In genomic region chr13:81632720-81633415, GRCm38 (mm10) we compare ENCODE assay signal across 8 mouse cellular contexts. TPM values are rescaled to one million over a fixed set of nuclear protein-coding genes. Genes with fewer than 3 reads are reported as not detected.
DNase-seq lines count a peak whose midpoint lies in the region; ATAC-seq and TF ChIP-seq lines count a peak whose summit lies in the region.

TSS of gene Adgrv1 (minus strand) at chr13:81633154.

- H3K4me1 ChIP-seq in embryonic facial prominence, embryonic 14.5 days (ENCODE audit: control insufficient read depth, insufficient read depth, low read length): no peaks in the 10 kb centered on the region; the same call in 1 of the 2 replicates
- H3K4me1 ChIP-seq in heart, embryonic 13.5 days: peaks cover 4% of the 10 kb centered on the region
- H3K4me1 ChIP-seq in kidney, postnatal 0 days (replicated peaks; ENCODE audit: insufficient read depth, low read length): no peaks in the 10 kb centered on the region; the same call in 1 of the 2 replicates
- no peaks in the 10 kb centered on the region for H3K4me1 ChIP-seq in liver, embryonic 11.5 days (replicated peaks; ENCODE audit: control insufficient read depth, insufficient read depth, low read length)
- no peaks in the 10 kb centered on the region for H3K4me1 ChIP-seq in midbrain, postnatal 0 days (ENCODE audit: insufficient read depth, low read length)

- WGBS in embryonic facial prominence, embryonic 14.5 days: under 1% methylated on average over 38 of the region's 42 CpGs
- WGBS in heart, embryonic 13.5 days: 2% methylated on average over 42 of the region's 42 CpGs
- under 1% methylated on average over 42 of the region's 42 CpGs for WGBS in kidney, postnatal 0 days
- 5% methylated on average over 42 of the region's 42 CpGs for WGBS in liver, embryonic 11.5 days
- WGBS in midbrain, postnatal 0 days: 1% methylated on average over 42 of the region's 42 CpGs

- H3K4me2 ChIP-seq in embryonic facial prominence, embryonic 14.5 days (ENCODE audit: low read depth, low read length): peak within 1 kb of the TSS; percentile 74
- H3K4me2 ChIP-seq in heart, embryonic 13.5 days: peak within 1 kb of the TSS; percentile 92
- peak within 1 kb of the TSS; percentile 69 for H3K4me2 ChIP-seq in kidney, postnatal 0 days (ENCODE audit: low read length)
- H3K4me2 ChIP-seq in liver, embryonic 11.5 days: peak within 1 kb of the TSS; percentile 68
- peak within 1 kb of the TSS; percentile 97 for H3K4me2 ChIP-seq in midbrain, postnatal 0 days (ENCODE audit: low read depth, low read length, poor library complexity, severe bottlenecking)

- no peaks in the 10 kb centered on the region for H3K9me3 ChIP-seq in embryonic facial prominence, embryonic 14.5 days (ENCODE audit: control insufficient read depth, low read length)
- H3K9me3 ChIP-seq in heart, embryonic 13.5 days: no peaks in the 10 kb centered on the region
- no peaks in the 10 kb centered on the region for H3K9me3 ChIP-seq in kidney, postnatal 0 days (replicated peaks; ENCODE audit: low read length)
- H3K9me3 ChIP-seq in liver, embryonic 11.5 days (ENCODE audit: control insufficient read depth, low read length): no peaks in the 10 kb centered on the region
- H3K9me3 ChIP-seq in midbrain, postnatal 0 days (ENCODE audit: low read length): no peaks in the 10 kb centered on the region

- H3K4me3 ChIP-seq in gastrocnemius, adult 2 months: peak within 1 kb of the TSS; percentile 50
- peak within 1 kb of the TSS; percentile 43 for H3K4me3 ChIP-seq in embryonic facial prominence, embryonic 14.5 days (ENCODE audit: low read depth, low read length)
- peak within 1 kb of the TSS; percentile 61 for H3K4me3 ChIP-seq in heart, embryonic 13.5 days
- peak within 1 kb of the TSS; percentile 34 for H3K4me3 ChIP-seq in kidney, postnatal 0 days (replicated peaks; ENCODE audit: low read depth, low read length)
- peak within 1 kb of the TSS; percentile 39 for H3K4me3 ChIP-seq in liver, embryonic 11.5 days (ENCODE audit: low read depth, low read length)
- peak within 1 kb of the TSS; percentile 59 for H3K4me3 ChIP-seq in midbrain, postnatal 0 days (ENCODE audit: low read depth, low read length)

- intact Hi-C loops in gastrocnemius, adult 2 months (cut with DNase I): no loop called here

- peak within 1 kb of the TSS; percentile 54; the same call in 1 of the 2 replicates for H3K9ac ChIP-seq in embryonic facial prominence, embryonic 14.5 days (ENCODE audit: low read depth, low read length)
- H3K9ac ChIP-seq in heart, embryonic 13.5 days: peak within 1 kb of the TSS; percentile 70
- 0 out of 2 replicates have a peak within 1 kb of the TSS, but pooled peaks have one; percentile 18 for H3K9ac ChIP-seq in kidney, postnatal 0 days (ENCODE audit: low read depth, low read length)
- no peak within 1 kb of the TSS for H3K9ac ChIP-seq in liver, embryonic 11.5 days (ENCODE audit: low read depth, low read length)
- H3K9ac ChIP-seq in midbrain, postnatal 0 days (replicated peaks; ENCODE audit: low read length, poor library complexity, severe bottlenecking): peak within 1 kb of the TSS; percentile 54

- H3K27me3 ChIP-seq in embryonic facial prominence, embryonic 14.5 days (replicated peaks; ENCODE audit: control insufficient read depth, insufficient read depth, low read length): peaks cover 24% of the 10 kb centered on the region
- H3K27me3 ChIP-seq in heart, embryonic 13.5 days (replicated peaks): peaks cover 35% of the 10 kb centered on the region
- no peaks in the 10 kb centered on the region for H3K27me3 ChIP-seq in kidney, postnatal 0 days (ENCODE audit: insufficient read depth, low read length)
- peaks cover 33% of the 10 kb centered on the region for H3K27me3 ChIP-seq in liver, embryonic 11.5 days (replicated peaks; ENCODE audit: control insufficient read depth, insufficient read depth, low read length)
- H3K27me3 ChIP-seq in midbrain, postnatal 0 days (ENCODE audit: insufficient read depth, low read length): no peaks in the 10 kb centered on the region

- no peaks in the 10 kb centered on the region for H3K36me3 ChIP-seq in embryonic facial prominence, embryonic 14.5 days (ENCODE audit: control insufficient read depth, insufficient read depth, low read length)
- no peaks in the 10 kb centered on the region for H3K36me3 ChIP-seq in heart, embryonic 13.5 days
- no peaks in the 10 kb centered on the region for H3K36me3 ChIP-seq in kidney, postnatal 0 days (ENCODE audit: insufficient read depth, low read length)
- no peaks in the 10 kb centered on the region for H3K36me3 ChIP-seq in liver, embryonic 11.5 days (ENCODE audit: control insufficient read depth, insufficient read depth, low read length)
- H3K36me3 ChIP-seq in midbrain, postnatal 0 days (ENCODE audit: insufficient read depth, low read length): no peaks in the 10 kb centered on the region

- no peak within 1 kb of the TSS for H3K27ac ChIP-seq in gastrocnemius, adult 2 months
- no peak within 1 kb of the TSS for H3K27ac ChIP-seq in embryonic facial prominence, embryonic 14.5 days (replicated peaks; ENCODE audit: low read depth, low read length)
- H3K27ac ChIP-seq in heart, embryonic 13.5 days (replicated peaks): no peak within 1 kb of the TSS
- no peak within 1 kb of the TSS for H3K27ac ChIP-seq in kidney, postnatal 0 days
- H3K27ac ChIP-seq in liver, embryonic 11.5 days (ENCODE audit: low read depth, low read length): no peak within 1 kb of the TSS
- H3K27ac ChIP-seq in midbrain, postnatal 0 days (ENCODE audit: low read depth, low read length): no peak within 1 kb of the TSS

- peak; percentile 49 for DNase-seq in gastrocnemius, adult 2 months
- no peak for DNase-seq in gastrocnemius, adult 18-20 months (ENCODE audit: low spot score)
- peak; percentile 89 for DNase-seq in embryonic facial prominence, embryonic 14.5 days (ENCODE audit: low spot score)
- peak; percentile 93 for DNase-seq in kidney, postnatal 0 days (ENCODE audit: low spot score)
- DNase-seq in liver, embryonic 11.5 days (ENCODE audit: low spot score): peak; percentile 63
- peak; percentile 93 for DNase-seq in midbrain, postnatal 0 days (ENCODE audit: low spot score)
- DNase-seq in testis, postnatal 14 days (ENCODE audit: low spot score): peak; percentile 88

- peak; percentile 98 for ATAC-seq in embryonic facial prominence, embryonic 14.5 days (ENCODE audit: low read depth)
- ATAC-seq in heart, embryonic 13.5 days (ENCODE audit: extremely low read depth, insufficient number of reproducible peaks, low FRiP score, low TSS enrichment): peak; percentile 90
- peak; percentile 100 for ATAC-seq in kidney, postnatal 0 days (replicated peaks; ENCODE audit: low FRiP score, low read depth)
- peak; percentile 90 for ATAC-seq in liver, embryonic 11.5 days (replicated peaks; ENCODE audit: low FRiP score)
- ATAC-seq in midbrain, postnatal 0 days (ENCODE audit: low FRiP score): peak; percentile 99

- no peak for TF ChIP-seq CTCF in gastrocnemius, adult 2 months (IDR thresholded peaks at IDR 0.05)
- no peak for TF ChIP-seq CTCF in kidney, postnatal 0 days (IDR thresholded peaks at IDR 0.05; ENCODE audit: low read depth)
- TF ChIP-seq CTCF in midbrain, postnatal 0 days (IDR thresholded peaks at IDR 0.05): no peak

RNA-seq across cellular contexts. Expression of gene Adgrv1, which starts in this region (rescaled TPM):
- total RNA-seq in gastrocnemius, adult 2 months (2021): not detected
- total RNA-seq in gastrocnemius, adult 18-20 months (2021): under 1 TPM in 1 of 2 experiments, not detected in 1; 0.14 TPM
- polyA plus RNA-seq in embryonic facial prominence, embryonic 14.5 days (2014; fragmentation: Nextera tagmentation; extraction: Ambion mirVana): 0.61 and 1.6 TPM in 2 replicates
- 0.66 and 0.99 TPM in 2 replicates for polyA plus RNA-seq in heart, embryonic 13.5 days (2015; fragmentation: Nextera tagmentation; extraction: Ambion mirVana)
- 2.7 and 3.2 TPM in 2 replicates for polyA plus RNA-seq in kidney, postnatal 0 days (2015; fragmentation: Nextera tagmentation; extraction: Ambion mirVana)
- 0.40 and 0.58 TPM in 2 replicates for polyA plus RNA-seq in liver, embryonic 11.5 days (2014; fragmentation: Nextera tagmentation; extraction: Ambion mirVana)
- total RNA-seq in midbrain, postnatal 0 days (2014; rRNA removed): 6.8 and 13.2 TPM in 2 replicates
- 2.7 and 3.9 TPM in 2 replicates for polyA plus RNA-seq in midbrain, postnatal 0 days (2015; fragmentation: Nextera tagmentation; extraction: Ambion mirVana)

Comparison
In these comparisons a context has a peak if more than half of its experiments do, and no peak if none do; other contexts are left out.
1. Peak in DNase-seq and H3K4me3 ChIP-seq in gastrocnemius, adult 2 months; RNA of the gene not detected or under 1 TPM.
2. Peak in ATAC-seq, H3K4me3 ChIP-seq, H3K9ac ChIP-seq and H3K4me2 ChIP-seq in heart, embryonic 13.5 days; RNA of the gene not detected or under 1 TPM.
3. Peak in DNase-seq, ATAC-seq, H3K4me3 ChIP-seq and H3K4me2 ChIP-seq in liver, embryonic 11.5 days; RNA of the gene not detected or under 1 TPM.